Mouse (Mus musculus): ENCODE measurements around the gene Cux1. TPM values are rescaled to one million over a fixed set of nuclear protein-coding genes. Genes with fewer than 3 reads are reported as not detected.

Gene Cux1
- 100 to 1,000 TPM in 1 of 2 experiments, 10 to 100 TPM in 1; 99.9 to 105 TPM for total RNA-seq (2021)

DNA sequence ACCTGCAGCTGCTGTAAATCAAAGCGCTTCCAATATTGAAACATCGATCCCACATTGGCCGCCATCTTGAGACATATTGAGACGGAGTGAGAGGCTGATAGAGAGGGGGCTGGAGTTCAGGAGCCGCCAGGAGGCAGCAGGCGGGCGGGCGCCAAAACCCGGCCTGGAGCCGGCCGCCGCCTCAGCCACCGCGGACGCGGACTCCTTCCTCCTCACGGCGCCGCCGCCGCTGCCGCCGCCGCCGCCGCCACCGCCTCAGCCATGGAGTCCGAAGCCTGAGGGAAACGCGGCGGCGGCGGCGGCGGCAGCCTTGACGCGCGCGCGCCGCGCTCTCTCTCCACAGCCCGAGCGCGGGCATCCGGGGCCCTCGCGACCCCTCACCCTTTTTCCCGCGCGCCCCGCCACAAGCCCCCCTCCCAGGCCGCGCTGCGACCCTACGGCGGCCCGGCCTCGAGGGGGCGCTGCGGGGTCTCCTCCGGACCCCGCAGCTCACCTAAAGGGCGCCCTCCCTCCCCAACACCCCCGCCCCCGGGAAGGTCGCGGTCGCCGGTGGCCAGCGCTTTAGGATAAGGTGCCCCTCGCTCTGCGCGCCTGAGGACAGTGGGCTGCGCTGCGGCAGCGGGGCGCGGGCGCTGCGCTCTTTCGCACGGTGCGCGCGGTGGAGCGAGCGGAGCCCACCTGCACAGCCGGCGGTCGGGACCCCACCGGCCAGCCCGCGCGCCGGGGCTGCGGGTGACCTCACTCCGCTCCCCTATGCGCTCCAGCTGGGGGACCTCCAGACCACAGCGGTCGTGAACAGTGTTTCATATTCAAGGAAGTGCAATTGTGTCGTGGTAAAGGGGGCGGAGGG, at the start of gene Cux1:
TSS of gene Cux1 (minus strand) at position 315 of the 850 bp plus-strand sequence.
- peak; percentile 74 for DNase-seq (ENCODE audit: low spot score)

DNA sequence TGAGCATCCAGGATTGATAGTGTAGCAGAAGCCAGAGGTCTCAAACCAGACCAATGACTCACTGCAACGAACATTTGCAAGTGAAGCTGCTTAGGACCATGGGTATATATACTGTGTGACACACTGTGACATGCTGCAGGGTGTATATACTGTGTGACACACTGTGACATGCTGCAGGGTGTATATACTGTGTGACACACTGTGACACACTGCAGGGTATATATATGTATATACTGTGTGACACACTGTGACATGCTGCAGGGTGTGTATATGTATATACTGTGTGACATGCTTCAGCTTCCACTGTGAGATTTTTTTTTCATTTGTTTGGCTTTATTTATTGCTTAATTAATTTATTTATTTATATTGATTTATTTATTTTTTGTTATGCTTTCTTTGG, 45.1 kb upstream of the Cux1 start:
- intact Hi-C loops (cut with DNase I): no loop called here
- no peak for DNase-seq (ENCODE audit: low spot score)

More for the DNA sequence above, at the start of gene Cux1:
- intact Hi-C loops (cut with DNase I): loop anchor here (1.0 to 5.0 kb wide), 4 partner anchors 56 to 285 kb away; no protein-coding TSS in a partner anchor

DNA sequence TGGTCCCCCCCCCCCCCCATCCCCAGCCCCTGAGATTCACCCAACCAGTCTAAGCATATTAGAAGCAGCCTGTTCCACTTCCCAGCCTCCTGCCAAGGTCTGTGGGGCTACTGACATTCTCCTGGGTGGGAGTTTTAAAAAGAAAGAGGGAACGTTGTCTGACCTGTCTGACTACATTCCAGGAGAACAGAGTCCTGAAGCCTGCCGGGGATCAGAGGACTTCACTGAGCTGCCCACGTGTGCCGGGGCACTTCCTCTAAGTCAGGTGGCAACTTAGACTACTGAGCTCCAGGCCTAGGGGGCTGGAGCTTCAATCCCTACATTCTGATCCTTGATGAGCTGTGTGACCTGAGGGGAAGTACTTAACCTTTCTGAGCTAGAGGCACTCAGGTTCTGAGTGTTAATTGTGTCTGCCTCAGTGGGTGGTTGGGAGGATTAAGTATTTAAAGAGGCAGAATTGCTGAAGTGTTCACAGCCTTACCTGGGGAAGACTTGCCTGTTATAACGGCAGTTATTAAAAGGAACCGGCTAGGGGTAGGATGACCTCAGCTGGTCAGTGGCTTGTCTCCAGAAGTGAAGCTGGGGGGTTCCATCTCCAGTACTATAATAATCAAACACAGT, 41.6 kb upstream of the Cux1 start:
- intact Hi-C loops (cut with DNase I): no loop called here
- no peak for DNase-seq (ENCODE audit: low spot score)

DNA sequence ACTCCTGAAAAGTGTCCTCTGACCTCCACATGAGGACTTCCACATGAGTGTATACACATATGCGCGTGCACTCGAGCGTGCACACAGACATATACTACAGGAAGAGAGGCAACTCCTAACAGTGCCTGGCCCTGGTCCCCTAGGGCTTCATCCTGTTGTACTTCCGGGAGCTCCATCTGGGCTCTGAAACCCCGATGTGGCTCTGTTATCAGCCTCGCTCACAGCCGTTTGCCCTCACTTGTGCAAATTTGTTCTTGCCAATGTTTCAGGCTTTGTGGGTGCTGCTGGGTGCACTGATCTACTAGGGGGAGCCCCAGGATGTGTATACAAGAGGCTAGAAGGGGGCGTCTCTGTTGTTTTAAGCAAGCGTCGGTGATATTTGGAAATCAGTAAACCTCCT, 37.9 kb upstream of the Cux1 start:
- DNase-seq (ENCODE audit: low spot score): no peak
- intact Hi-C loops (cut with DNase I): no loop called here

DNA sequence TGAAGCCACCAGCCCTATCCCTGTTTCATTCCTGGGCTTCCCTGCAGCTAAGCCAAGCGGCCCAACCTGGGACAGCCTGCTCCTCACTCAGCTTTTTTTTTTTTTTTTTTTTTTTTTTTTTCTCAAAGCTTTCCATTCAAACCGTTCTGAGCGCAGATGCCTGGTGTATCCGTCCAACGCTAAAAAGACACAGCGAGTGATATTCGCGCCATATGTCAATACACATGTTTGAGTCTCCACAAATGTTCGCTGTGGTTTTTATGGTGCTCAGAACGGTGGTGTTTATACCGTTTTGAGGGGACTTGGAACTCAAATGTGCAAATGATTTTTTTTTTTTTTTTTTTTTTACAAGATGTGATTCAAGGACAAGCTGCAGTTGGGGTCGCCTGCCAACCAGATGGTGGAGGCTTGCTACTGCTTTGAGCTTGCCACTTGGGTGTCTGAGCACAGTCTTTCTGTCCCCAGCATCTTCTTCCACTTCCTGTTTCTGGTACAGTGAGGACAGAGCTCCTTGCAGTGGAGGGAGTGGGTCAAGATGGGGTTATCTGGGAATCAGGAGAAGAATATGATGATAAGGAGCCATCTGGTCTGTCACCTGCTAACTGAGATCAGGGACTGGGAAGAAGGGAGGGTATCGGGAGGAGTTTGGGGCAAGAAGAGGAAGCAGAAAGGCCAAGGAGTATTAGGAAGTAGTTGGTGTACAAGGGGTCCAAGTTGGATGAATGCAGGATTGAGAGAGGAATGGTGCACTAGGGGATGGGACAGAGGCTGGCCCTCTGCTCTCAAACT, 36.1 kb upstream of the Cux1 start:
- DNase-seq (ENCODE audit: low spot score): no peak
- intact Hi-C loops (cut with DNase I): no loop called here

DNA sequence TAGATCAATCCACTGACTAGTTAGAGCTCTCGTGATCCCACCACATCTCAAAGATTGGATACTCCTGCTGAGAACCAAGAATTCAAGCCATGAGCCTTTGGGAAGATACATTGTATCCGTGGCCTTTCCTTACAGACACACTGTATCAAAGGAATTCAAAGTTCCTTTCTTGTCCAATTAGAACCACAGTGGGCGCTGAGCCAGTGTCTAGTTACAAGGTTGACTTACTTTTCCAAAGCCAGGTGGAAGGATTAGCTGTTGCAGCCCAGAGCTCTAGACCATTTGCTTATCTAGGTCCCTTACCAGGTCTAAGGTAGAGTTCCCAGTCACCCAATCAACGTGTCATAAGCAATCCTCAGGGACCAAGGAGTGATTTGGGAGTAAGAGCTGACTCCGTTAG, 33.2 kb upstream of the Cux1 start:
- intact Hi-C loops (cut with DNase I): no loop called here
- DNase-seq (ENCODE audit: low spot score): no peak

DNA sequence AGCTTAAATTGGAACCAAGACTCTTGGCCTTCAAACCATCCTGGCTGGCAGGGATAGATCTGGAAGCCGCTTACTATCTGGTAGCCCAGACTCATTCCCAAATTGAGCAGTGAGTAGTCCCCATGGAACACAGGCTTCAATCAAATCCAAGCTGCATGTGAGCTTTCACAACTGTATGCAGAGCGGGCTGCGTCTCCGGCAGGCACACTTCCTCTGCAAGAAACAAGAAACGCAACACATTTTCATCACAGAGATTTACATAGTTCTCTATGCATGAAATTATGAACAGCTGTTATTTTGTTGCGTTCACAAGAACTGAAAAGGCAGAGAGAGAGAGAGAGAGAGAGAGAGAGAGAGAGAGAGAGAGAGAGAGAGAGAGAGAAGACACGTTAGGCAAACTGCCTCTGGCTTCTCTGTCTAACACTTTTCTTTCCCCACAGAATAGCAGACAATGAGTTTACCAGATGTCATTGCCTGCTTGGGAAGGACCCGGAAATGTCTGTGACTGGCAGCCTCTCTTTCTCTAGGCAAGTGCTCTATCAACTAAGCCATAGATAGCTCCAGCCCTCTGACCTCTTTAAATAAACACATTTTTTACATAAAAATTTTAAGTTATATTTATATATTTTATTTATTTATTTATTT, 27.7 kb upstream of the Cux1 start:
- DNase-seq (ENCODE audit: low spot score): no peak
- intact Hi-C loops (cut with DNase I): no loop called here

DNA sequence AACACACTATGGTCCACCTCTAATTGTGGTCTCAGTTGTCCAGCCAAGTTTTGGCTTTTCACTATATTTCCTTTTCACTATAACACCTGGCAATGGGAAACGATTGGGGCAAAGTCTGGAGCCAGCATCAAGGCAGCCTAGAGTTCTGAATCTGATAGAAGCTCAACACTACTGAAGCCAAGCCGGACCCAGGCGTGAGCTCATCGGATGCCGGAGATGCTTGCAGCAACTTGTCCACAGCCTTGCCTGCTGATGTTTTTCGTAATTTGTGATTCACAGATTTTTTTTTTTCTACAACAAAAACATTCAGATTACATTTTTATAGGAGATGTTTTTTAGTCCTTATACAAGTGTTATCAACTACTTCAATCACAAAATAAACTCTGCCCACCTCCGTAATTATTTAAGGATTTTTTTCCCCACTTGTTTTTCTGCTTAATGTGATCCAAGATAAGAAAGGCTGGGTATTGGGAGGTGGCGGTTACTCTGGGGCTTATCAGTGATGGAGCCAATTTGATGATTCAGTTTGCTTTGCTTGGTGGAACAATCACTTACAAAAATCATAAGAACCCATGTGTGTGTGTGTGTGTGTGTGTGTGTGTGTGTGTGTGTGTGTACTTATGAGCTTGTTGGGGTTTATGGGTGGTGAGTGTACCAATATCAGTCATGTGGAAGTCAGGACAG, 24.7 kb upstream of the Cux1 start:
- intact Hi-C loops (cut with DNase I): no loop called here
- DNase-seq (ENCODE audit: low spot score): no peak

DNA sequence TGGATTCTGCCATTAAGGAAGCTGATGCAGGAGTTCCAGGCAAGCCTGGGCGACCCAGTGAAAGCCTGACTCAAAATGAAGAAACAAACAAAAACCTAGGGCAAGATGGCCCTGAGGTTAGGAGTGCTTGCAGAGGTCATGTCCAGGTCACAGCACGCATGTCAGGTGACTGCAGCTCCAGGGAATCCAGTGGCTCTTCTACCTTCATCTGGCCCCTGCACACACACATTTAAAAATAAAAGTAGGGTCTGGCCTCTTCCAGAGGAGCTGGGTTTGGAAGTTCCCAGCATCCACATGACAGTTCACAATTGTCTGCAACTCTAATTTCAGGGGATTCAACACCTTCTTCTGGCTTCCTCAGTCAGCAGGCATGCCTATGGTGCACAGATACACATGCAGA, 21.7 kb upstream of the Cux1 start:
- intact Hi-C loops (cut with DNase I): no loop called here
- no peak for DNase-seq (ENCODE audit: low spot score)

DNA sequence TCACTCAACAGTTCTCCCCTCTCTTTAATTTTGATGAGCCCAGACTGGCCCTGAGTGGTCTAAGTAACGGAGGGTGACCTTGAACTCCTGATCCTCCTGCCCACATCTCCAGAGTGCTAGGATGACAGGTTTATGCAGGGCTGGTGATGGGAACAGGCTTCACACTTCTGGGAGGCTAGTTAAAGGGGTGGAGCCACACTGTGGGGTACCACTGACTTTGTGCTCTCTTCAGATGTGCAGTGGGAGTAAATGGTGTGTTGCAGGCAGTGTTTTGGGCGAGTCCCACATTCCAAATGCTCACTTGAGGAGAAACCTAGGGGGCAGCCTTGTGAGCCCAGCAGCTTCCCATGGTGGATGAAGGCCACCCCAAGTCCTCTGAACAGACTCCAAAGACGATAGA, 21.2 kb upstream of the Cux1 start:
- no peak for DNase-seq (ENCODE audit: low spot score)
- intact Hi-C loops (cut with DNase I): no loop called here

DNA sequence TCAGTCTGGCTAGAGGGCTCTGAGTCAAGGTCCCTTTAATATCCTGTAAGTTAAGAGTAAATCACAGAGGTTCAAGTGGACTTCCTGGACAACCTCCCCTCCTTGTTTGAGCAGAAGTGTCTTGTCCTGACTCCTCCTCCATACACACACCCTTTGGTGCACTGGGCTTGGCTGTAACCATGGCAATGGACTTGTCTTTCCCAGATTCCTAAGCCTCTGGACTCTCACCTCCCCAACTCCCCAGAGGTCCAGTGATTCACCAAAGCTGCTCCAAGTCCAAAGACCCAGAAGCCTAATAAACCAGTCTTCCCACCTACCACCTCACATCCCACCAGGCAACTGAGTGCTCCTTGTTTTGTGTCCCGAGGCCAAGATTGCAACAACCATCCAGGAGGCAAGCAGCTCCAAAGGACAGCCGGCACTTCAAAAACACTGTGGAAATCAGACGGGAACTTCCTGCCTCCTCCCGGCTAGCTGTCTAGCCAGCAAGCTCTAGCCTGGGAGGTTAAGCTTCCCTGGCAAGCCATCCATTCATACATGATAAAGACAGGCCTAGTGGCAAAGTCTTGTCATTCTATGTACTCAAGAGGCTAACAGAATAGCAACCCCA, 17.5 kb upstream of the Cux1 start:
- DNase-seq (ENCODE audit: low spot score): no peak
- intact Hi-C loops (cut with DNase I): loop anchor here (5.0 kb wide), 1 partner anchor 33 kb away; no protein-coding TSS in a partner anchor

DNA sequence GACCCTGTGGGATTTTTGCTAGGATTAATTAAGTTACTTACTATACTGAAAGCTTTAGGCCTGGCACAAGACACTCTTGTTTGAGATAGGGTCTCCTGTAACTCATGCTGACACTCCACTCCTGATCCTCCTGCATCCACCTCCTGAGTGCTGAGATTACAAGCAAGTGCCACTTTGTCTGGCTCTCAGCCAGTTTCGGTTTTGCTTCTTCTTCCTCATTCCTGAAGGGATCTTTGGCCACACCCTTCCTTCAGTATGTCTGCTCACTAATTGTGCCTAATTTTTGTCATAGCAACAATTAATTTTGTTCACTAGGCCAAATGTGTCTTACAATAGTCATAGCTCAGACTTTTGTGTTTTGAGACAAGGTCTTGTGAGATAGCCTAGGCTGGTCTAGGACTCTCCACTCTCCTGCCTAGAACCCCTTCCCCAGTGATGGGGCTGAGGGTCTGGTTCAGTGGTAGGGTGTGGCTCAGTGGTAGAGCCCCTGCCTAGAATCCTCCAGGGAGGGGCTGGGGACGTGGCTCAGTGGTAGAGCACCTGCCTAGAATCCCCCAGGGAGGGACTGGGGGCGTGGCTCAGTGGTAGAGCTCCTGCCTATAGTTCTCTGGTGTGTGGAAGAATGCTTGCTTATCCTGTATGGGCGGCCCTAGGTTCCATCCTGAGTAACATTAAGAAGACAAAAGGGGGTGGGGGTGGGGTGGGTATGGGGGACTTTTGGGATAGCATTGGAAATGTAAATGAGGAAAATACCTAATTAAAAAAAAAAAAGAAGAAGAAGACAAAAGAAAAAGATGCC, 16.6 kb upstream of the Cux1 start:
- intact Hi-C loops (cut with DNase I): loop anchor here (5.0 kb wide), 1 partner anchor 33 kb away; no protein-coding TSS in a partner anchor
- DNase-seq (ENCODE audit: low spot score): no peak

DNA sequence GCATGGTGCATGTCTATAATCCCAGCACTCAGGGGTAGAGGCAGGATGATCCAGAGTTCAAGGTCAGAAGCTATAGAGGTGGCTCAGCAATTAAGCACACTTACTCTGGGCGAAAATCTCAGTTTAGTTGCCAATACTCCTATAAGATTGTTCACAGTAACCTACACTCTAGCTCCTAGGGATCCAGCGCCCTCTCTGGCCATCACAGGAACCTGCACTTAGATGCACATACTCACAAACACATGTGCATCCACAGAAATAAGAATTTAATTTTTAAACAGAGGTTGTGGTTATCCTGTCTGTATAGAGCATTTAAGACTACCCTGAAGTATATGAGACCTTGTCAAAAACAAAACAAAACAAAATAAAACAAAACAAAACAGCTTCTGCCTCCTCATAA, 16.0 kb upstream of the Cux1 start:
- DNase-seq (ENCODE audit: low spot score): no peak
- intact Hi-C loops (cut with DNase I): loop anchor here (5.0 kb wide), 1 partner anchor 34 kb away; no protein-coding TSS in a partner anchor

DNA sequence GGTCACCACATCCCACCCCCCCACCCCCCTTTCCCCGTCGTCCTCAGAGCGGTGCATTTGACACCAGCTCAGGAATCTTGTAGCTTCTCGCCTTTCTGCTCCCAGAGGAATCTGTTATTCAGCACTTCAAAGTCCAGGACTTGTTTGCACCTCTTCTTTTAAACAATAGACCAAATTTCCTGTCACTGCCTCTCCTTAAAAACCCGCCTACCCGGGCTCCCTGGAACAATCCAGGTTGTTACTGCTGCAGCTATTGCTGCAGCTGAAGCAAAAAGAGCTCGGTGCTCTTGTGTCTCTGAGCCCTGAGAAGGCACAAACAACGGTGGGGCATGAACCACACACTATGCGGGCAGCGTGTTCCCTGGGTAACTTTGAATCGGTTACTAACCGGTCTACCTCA, 14.9 kb upstream of the Cux1 start:
- intact Hi-C loops (cut with DNase I): loop anchor here (5.0 kb wide), 1 partner anchor 35 kb away; no protein-coding TSS in a partner anchor
- no peak for DNase-seq (ENCODE audit: low spot score)

DNA sequence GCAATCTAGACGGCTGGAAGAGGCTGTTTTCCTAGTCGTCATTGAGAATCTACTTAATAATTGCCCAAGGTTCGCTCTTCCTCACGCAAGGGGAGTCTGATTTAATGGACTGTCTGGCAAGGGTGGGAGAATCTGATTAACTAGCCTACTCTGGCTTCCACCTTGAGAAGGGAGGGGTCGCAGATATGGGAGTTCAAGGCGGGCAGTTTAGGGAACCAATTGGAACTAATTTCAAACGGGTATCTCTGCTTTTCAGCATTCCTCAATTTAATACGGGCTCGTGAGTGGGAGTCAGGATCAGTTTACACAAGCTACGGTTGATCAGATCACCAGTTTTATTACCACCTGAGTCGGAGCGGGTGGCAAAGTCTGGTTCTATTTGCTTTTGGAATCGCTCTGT, 14.3 kb upstream of the Cux1 start:
- intact Hi-C loops (cut with DNase I): loop anchor here (5.0 kb wide), 1 partner anchor 36 kb away; no protein-coding TSS in a partner anchor
- no peak for DNase-seq (ENCODE audit: low spot score)

DNA sequence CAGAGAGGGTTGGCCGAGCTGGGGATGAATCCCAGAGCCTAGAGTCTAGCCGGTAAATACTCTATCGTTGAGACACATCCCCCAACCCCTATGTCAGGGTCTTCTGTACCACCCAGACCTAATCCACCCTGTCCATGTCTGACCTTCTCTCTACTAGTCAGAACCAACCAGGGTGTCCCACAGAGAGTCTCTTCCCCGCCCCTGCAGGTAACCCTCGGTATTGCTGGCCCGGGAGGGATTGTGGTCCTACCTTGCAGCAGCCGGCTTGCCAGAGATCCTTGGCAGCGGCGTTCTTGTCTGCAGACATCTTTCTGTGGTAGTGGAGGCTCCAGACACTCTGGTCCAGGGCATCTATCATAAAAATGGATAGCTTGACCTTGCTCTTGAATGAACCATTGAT, 13.9 kb upstream of the Cux1 start:
- intact Hi-C loops (cut with DNase I): loop anchor here (5.0 kb wide), 1 partner anchor 36 kb away; no protein-coding TSS in a partner anchor
- DNase-seq (ENCODE audit: low spot score): no peak

DNA sequence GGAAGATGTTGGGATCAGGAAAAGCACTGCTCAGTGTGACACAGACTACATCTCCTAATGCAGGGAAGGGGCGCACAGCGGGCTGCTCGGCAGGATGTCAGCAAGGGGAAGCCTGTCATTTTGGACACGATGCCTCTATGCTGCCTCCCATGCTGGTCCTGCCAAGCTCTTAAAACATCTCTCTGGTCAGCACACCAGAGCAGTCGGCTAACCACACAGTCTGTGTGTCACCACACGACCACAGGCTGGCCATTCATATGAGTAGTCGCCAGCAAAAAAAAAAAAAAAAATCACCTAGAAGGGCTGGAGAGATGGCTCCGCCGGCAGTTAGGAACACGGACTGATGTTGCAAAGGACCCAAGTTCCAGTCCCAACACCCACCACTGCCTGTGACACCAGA, 10.9 kb upstream of the Cux1 start:
- DNase-seq (ENCODE audit: low spot score): no peak
- intact Hi-C loops (cut with DNase I): no loop called here

DNA sequence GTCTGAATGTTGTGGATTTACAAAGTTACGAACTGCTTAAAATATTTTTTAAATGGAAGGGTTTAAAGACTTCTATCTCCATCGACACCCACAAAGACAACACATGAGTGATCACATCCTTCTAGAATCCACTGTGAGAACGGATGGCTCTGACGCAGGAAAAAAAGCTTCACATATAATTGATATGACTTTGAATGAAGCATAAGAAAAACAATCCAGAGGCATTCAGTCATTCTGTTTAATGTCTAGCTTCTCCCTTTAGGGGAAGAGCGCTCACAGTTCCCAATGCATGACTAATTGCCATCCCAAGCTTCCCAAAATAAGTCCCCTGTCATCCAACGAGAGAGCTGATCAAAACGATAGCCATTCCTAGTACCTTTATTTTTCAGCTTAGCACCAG, 2.9 kb upstream of the Cux1 start:
- intact Hi-C loops (cut with DNase I): loop anchor here (5.0 kb wide), 1 partner anchor 92 kb away; no protein-coding TSS in a partner anchor
- no peak for DNase-seq (ENCODE audit: low spot score)

All from heart, postnatal 25 days (tissue).